Mouse (Mus musculus) liver, embryonic 14.5 days (tissue): ENCODE results near the gene Kcna7.

Experiments used
- CTCF ChIP-seq: IDR thresholded peaks from 2 replicates; pipeline ENCODE4 v1.5.1; 2016; ENCODE audit warnings: antibody characterized with exemption, low read depth, control low read depth
- EP300 ChIP-seq: IDR thresholded peaks from 2 replicates; pipeline ENCODE4 v1.6.1; 2016; ENCODE audit warnings: antibody characterized with exemption, low read depth

DNA sequence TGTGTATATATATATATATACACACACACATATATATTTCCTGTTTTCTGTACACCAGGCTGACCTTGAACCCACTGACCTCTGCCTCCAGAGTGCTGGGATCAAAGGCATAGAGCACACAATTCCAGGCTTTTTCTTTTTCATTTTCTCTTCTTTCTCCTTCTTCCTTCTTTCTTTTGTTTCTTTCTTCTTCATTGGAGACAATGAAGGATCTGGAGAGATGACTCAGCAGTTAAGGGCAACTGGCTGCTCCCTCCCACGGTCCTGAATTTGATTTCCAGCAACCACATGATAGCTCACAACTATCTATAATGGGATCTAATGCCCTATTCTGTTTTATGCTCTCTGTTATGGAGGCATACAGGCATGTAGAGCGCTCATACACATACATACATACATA is 8.7 kb upstream of the Kcna7 start:
- TF ChIP-seq CTCF: no peak
- no peak for TF ChIP-seq EP300
